Mouse (Mus musculus) layer of hippocampus, adult 9-10 months (tissue): ENCODE measurements around the gene Mt2.

Source experiments
- DNase-seq: peaks from one replicate; pipeline ENCODE4 v3.0.0; 2022; ENCODE audit warnings: low spot score

The Mt2 gene

GRCm38 (mm10) chr8:94172809-94173732 lies 607 bp downstream of the Mt2 start:
- no peak for DNase-seq

GRCm38 (mm10) chr8:94173848-94174403 lies 1.5 kb downstream of the Mt2 start:
- DNase-seq, result no peak

GRCm38 (mm10) chr8:94174619-94175213 lies 2.3 kb downstream of the Mt2 start:
- DNase-seq, result no peak

GRCm38 (mm10) chr8:94177716-94178390 lies 5.4 kb downstream of the Mt2 start:
- DNase-seq, result no peak

- DNase-seq, result peak; percentile 77
These were observed 6.6 kb downstream of the Mt2 start, which contains the start of gene Mt1 for GRCm38 (mm10) chr8:94178857-94179712. Mt1 (plus strand) TSS chr8:94179082.

GRCm38 (mm10) chr8:94179713-94180560 lies 7.5 kb downstream of the Mt2 start:
- no peak for DNase-seq

GRCm38 (mm10) chr8:94180561-94180908 lies 8.1 kb downstream of the Mt2 start:
- DNase-seq, result no peak

GRCm38 (mm10) chr8:94182055-94182929 lies 9.8 kb downstream of the Mt2 start:
- DNase-seq, result no peak

GRCm38 (mm10) chr8:94183117-94183516 lies 10.7 kb downstream of the Mt2 start:
- no peak for DNase-seq

GRCm38 (mm10) chr8:94184357-94184843 lies 11.9 kb downstream of the Mt2 start:
- DNase-seq, result no peak

- no peak for DNase-seq
These were observed 13.3 kb downstream of the Mt2 start for GRCm38 (mm10) chr8:94185791-94186190.

GRCm38 (mm10) chr8:94186542-94186941 lies 14.1 kb downstream of the Mt2 start:
- DNase-seq, result no peak

- DNase-seq, result no peak
These were observed 15.0 kb downstream of the Mt2 start for GRCm38 (mm10) chr8:94187290-94188002.

- DNase-seq, result no peak
These were observed 17.0 kb downstream of the Mt2 start for GRCm38 (mm10) chr8:94189275-94190031.

- no peak for DNase-seq
These were observed 18.7 kb downstream of the Mt2 start for GRCm38 (mm10) chr8:94191101-94191691.

GRCm38 (mm10) chr8:94192926-94193325 lies 20.5 kb downstream of the Mt2 start:
- DNase-seq, result no peak

GRCm38 (mm10) chr8:94194591-94195223 lies 22.2 kb downstream of the Mt2 start:
- no peak for DNase-seq
